Mouse (Mus musculus): ENCODE data around the gene Efl1. TPM values are rescaled to one million over a fixed set of nuclear protein-coding genes. Genes with fewer than 3 reads are reported as not detected.
A peak's percentile ranks its signal among the peaks of the same experiment; 100 is the strongest.

Efl1 gene
- total and polyA plus RNA-seq, 3 experiments = 12.6 to 15.6 TPM; not detected in 1

DNA sequence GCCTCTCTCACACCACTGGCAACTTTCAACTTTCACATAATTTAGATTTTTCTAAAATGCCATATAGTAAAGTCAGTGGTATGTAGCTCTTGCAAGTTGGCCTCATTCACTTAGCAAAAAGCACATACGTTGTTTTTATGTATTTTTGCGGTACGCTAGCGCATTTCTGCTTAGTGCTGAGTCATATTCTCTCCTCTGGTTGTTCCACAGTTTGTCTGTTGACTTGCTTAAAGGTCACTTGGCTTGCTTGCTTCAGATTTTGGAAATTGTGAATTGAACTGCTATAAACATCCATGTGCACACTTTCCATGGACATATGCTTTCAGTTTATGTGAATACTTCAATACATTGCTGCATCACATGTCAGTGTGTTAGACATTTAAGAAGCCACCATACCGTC is 31.5 kb downstream of the Efl1 start:
- Histone ChIP-seq H3K9me3 (replicated peaks; ENCODE audit: insufficient read depth, low read length) (no peaks in the 10 kb centered on the region), H3K9ac (ENCODE audit: control insufficient read depth, low read depth, low read length, poor library complexity, severe bottlenecking) (no peak overlapping the region), H3K4me1 (ENCODE audit: control insufficient read depth in 1 of 2, insufficient read depth in 2 of 2, low read length in 2 of 2) (no peaks in the 10 kb centered on the region), H3K4me3 (ENCODE audit: control insufficient read depth in 1 of 2, insufficient read depth in 1 of 2, low read depth in 2 of 2, low read length in 2 of 2) (no peak overlapping the region), H3K27ac (ENCODE audit: control insufficient read depth, low read depth, low read length) (no peak overlapping the region), H3K27me3 (ENCODE audit: control insufficient read depth in 1 of 2, insufficient read depth in 2 of 2, low read length in 2 of 2) (no peaks in the 10 kb centered on the region), H3K79me2 (ENCODE audit: control insufficient read depth, insufficient read depth, low read length, poor library complexity) (no peaks in the 10 kb centered on the region), H3K36me3 (ENCODE audit: control insufficient read depth in 1 of 2, insufficient read depth in 2 of 2, low read length in 2 of 2) (peaks cover 0 to 8% of the 10 kb centered on the region in 2 experiments; a peak in 2 of 4 replicates)
- DNase-seq (ENCODE audit: low read depth, low spot score) = no peak
- TF ChIP-seq POLR2AphosphoS5 (IDR thresholded peaks at IDR 0.05; ENCODE audit: borderline replicate concordance, low read depth, low read length) = no peak
- TF ChIP-seq TCF12 (IDR thresholded peaks at IDR 0.05; ENCODE audit: low read depth, low read length) = no peak
- TF ChIP-seq RAD21 (IDR thresholded peaks at IDR 0.05; ENCODE audit: low read depth, low read length) = no peak
- TF ChIP-seq ETS1 (IDR thresholded peaks at IDR 0.05; ENCODE audit: low read depth, low read length) = no peak
- TF ChIP-seq USF2 (IDR thresholded peaks at IDR 0.05; ENCODE audit: borderline replicate concordance in 1 of 2, insufficient read depth in 1 of 2, low read depth in 1 of 2, low read length in 2 of 2) = no peak
- no peak for TF ChIP-seq ZNF384 (IDR thresholded peaks at IDR 0.05; ENCODE audit: low read depth, low read length)
- no peak for TF ChIP-seq POLR2A (IDR thresholded peaks at IDR 0.05; ENCODE audit: control insufficient read depth in 1 of 2, insufficient read depth in 1 of 2, low read depth in 1 of 2, low read length in 2 of 2, poor library complexity in 1 of 2)
- no peak for TF ChIP-seq HCFC1 (IDR thresholded peaks at IDR 0.05; ENCODE audit: low read depth, low read length)
- no peak for TF ChIP-seq E2F4 (IDR thresholded peaks at IDR 0.05; ENCODE audit: borderline replicate concordance, low read depth, low read length)
- TF ChIP-seq BHLHE40 (IDR thresholded peaks at IDR 0.05; ENCODE audit: borderline replicate concordance, low read depth, low read length) = no peak
- TF ChIP-seq USF1 (IDR thresholded peaks at IDR 0.05; ENCODE audit: low read depth, low read length) = no peak
- no peak for TF ChIP-seq GATA1 (IDR thresholded peaks at IDR 0.05; ENCODE audit: low read depth, low read length)
- TF ChIP-seq MXI1 (IDR thresholded peaks at IDR 0.05; ENCODE audit: low read depth, low read length) = no peak
- no peak for TF ChIP-seq NRF1 (IDR thresholded peaks at IDR 0.05; ENCODE audit: insufficient read depth, low read depth, low read length, poor library complexity, severe bottlenecking)
- no peak for TF ChIP-seq MAZ (IDR thresholded peaks at IDR 0.05; ENCODE audit: low read depth, low read length)
- TF ChIP-seq ZC3H11A (IDR thresholded peaks at IDR 0.05; ENCODE audit: low read depth, low read length) = no peak
- TF ChIP-seq RCOR1 (IDR thresholded peaks at IDR 0.05; ENCODE audit: low read depth, low read length) = no peak
- no peak for TF ChIP-seq TAL1 (IDR thresholded peaks at IDR 0.05; ENCODE audit: low read length)
- TF ChIP-seq TBP (IDR thresholded peaks at IDR 0.05; ENCODE audit: low read depth, low read length) = no peak

DNA sequence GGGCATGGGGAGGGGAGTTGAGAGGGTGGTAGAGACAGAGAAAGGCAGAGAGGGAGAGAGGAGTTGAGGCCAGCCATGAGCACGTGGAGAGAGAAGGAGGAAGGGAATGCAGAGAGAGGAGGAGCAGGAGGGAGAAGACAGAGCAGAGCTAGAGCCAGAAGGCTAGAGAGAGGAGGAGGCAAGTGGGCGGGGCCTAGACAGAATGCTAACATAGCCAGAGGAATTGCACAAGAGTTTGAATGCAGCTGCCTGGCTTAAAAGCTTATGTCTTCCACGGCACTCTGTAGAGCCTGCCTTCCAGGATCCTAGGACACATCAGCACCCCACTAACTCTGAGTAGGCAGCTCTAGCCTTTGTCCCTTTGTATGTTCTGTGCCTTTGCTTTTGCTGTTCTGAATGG is 40.3 kb downstream of the Efl1 start:
- Histone ChIP-seq H3K9ac (ENCODE audit: control insufficient read depth, low read depth, low read length, poor library complexity, severe bottlenecking) (no peak overlapping the region), H3K36me3 (ENCODE audit: control insufficient read depth in 1 of 2, insufficient read depth in 2 of 2, low read length in 2 of 2) (peaks cover 6 to 14% of the 10 kb centered on the region in 2 experiments), H3K27ac (ENCODE audit: control insufficient read depth, low read depth, low read length) (no peak overlapping the region), H3K27me3 (ENCODE audit: control insufficient read depth in 1 of 2, insufficient read depth in 2 of 2, low read length in 2 of 2) (no peaks in the 10 kb centered on the region), H3K9me3 (replicated peaks; ENCODE audit: insufficient read depth, low read length) (no peaks in the 10 kb centered on the region), H3K4me3 (ENCODE audit: control insufficient read depth in 1 of 2, insufficient read depth in 1 of 2, low read depth in 2 of 2, low read length in 2 of 2) (no peak overlapping the region), H3K79me2 (ENCODE audit: control insufficient read depth, insufficient read depth, low read length, poor library complexity) (no peaks in the 10 kb centered on the region), H3K4me1 (ENCODE audit: control insufficient read depth in 1 of 2, insufficient read depth in 2 of 2, low read length in 2 of 2) (peaks cover 12% of the 10 kb centered on the region in 2 experiments)
- DNase-seq (ENCODE audit: low read depth, low spot score) = peak; percentile 39
- TF ChIP-seq POLR2AphosphoS2 (IDR thresholded peaks at IDR 0.05; ENCODE audit: low read length) (no peak), NRF1 (IDR thresholded peaks at IDR 0.05; ENCODE audit: insufficient read depth, low read depth, low read length, poor library complexity, severe bottlenecking) (no peak), CTCF (IDR thresholded peaks at IDR 0.05 in 2 of 3, conservative IDR thresholded peaks at IDR 0.05 in 1 of 3; ENCODE audit: control insufficient read depth in 1 of 3, insufficient read depth in 1 of 3, low read depth in 2 of 3, low read length in 3 of 3, poor library complexity in 1 of 3, severe bottlenecking in 1 of 3) (no peak), USF2 (IDR thresholded peaks at IDR 0.05; ENCODE audit: borderline replicate concordance in 1 of 2, insufficient read depth in 1 of 2, low read depth in 1 of 2, low read length in 2 of 2) (no peak), SIN3A (IDR thresholded peaks at IDR 0.05; ENCODE audit: low read length) (no peak)

Data from MEL (cell line).